Mouse (Mus musculus): ENCODE data around the gene B3gnt4.

Gene B3gnt4

DNA sequence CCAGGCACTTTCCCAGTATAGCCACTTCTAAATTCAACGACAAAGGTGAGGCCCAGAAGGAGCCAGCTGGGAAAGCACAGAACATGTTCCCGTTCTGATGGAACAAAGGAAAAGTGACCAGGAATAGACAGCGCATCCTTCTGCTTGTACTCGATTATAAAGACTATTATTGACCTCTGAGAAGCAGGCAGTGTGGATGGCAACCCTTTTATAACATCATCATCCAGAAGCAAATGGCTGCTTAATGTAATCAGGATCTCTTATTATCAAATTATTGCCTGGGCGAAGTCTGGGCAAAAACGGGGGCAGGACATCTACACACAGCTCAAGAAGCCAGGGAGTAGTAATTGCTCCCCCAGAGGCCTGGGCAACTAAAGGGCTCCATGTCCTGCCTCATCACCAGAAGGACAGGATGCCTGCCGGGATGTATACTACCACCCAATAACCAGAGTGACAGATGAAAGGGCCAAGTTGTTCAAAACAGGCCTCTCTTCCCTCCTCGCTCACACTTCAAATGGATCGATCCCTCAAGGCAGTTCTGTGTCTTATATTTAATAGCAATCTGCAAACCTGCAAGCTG, 15.7 kb downstream of the B3gnt4 start:
- no peak for DNase-seq (ENCODE audit: low read depth)

DNA sequence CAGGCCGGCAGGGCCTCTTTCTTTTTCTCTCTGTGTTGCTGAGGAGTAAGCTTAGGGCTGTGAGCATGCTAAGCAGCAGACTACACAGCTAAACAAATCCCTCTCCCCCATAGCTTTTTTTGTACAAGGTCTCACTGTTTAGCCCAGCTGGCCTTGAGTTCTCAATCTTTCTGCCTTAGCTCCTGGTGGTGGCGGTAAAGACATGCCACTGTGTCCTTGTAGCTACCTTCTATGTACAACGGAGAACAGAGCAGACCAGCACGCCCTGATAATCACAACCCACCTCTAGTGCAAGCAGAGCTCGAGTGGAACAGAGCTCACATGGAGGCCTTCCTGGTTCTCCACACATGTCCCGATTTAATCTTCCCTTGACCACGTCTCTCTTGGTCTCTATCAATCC, 18.4 kb downstream of the B3gnt4 start:
- DNase-seq (ENCODE audit: low read depth): no peak

DNA sequence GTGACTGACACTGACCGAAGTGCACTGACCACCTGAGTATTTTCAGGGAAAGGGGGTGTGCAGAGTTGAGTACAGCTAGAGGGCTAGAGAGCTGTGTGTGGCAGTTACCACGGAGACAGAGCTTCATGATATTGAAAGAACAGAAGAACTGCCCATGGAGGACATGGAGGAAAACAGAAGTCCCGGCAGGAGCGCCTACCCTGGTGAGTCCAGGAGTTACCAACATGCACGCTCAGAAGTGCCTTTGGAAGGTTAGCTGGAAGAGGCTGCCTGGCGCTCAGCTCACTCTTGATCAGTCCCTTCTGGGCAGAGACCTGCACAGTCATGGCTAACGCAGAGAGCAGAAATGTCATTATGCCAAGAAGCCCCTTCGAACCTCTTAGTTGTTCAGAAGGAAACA, 19.8 kb downstream of the B3gnt4 start:
- no peak for DNase-seq (ENCODE audit: low read depth)

DNA sequence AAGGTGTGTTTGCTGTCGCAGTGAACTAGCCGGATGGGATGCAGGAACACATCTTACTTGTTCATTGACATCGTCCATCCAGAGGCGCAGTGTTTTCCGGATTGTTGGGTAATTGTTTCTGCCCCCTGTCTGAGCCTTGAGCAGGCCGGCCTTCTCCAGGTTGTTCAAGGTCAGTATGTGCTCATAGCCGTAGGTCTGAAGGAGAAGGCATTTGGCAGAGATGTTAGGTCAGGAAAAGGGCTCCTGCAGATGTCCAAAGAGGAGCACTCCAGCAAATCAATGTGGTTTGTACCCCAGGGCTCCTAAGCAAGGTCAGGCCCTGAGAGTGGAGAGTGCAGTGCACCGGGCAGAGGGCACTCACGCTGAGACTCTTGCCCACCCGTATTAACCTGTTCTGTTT, 23.5 kb downstream of the B3gnt4 start:
- no peak for DNase-seq (ENCODE audit: low read depth)

DNA sequence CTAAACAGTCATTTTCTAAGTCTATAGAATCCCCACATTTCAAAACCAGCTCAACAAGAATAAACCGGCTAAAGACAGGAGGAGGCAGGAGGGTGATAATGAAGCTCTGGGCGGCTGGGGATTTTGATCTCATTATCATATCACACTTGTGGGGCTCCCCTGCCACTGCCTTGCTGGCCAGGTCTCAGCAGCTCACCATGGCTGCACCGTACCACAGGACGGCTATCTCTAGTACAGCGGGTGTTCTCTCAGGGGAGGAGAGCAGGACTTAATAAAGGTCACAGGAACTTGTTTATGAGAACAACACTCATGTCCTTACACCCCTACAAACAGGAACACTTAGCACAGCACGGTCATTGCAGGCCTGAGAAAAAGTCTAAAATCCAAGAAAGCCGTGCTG, 45.4 kb downstream of the B3gnt4 start:
- DNase-seq (ENCODE audit: low read depth): no peak

DNA sequence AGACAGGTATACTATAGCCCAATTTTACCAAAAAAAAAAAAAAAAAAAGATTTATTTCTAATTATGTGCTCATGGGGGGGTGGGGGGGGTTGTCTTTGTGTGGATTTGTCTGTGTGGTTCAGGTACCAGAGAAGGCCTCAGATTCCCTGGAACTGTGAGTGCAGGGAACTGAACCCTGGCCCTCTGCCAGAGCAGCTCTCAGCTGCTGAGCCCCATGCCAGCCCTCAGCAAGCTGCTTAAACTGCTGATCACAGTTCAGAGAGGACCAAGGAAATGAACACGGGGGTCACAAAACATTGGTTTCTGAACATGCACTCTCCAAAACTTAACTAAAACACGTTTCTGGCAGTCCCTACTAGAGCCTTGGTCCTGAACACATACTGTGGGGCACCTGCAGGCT, 46.2 kb downstream of the B3gnt4 start:
- no peak for DNase-seq (ENCODE audit: low read depth)

DNA sequence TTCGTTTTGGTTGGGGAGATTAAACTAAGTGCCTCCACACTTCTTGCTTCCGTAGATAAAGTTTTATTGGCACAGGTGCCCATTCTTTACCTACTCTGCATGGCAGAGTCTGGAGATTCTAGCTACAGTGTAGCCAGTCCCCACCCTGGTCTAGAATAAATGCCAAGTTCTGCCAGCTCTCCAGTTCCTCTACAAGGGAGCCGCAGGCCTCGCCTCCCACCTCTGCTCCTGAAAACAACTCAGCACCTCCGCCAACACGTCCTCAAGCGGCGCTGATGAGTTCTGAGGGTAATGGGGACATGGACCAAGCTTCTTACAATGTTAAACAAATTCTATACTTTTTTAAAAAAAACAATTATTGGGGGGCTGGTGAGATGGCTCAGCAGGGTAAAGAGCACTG, 49.3 kb downstream of the B3gnt4 start:
- no peak for DNase-seq (ENCODE audit: low read depth)

DNA sequence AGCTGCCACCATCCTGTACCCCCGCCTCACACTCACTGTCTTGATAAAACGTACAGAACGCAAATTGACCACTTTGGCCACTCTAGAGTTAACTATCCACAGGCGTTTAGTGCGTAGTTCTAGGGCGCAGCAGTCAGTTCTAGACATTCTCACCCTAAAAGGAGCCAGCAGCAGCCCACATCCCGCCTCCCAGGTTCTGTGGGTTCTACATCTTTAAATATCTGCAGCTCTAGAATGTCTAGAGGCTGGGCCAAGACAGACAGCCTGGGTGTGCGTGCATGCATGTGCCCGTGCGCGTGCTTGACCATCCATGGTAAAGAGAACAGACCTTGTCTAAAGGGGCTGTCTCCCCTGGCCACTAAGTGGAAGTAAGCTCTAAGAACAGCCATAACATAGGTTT, 50.9 kb downstream of the B3gnt4 start:
- DNase-seq (ENCODE audit: low read depth): no peak
